In the genomic region with DNA sequence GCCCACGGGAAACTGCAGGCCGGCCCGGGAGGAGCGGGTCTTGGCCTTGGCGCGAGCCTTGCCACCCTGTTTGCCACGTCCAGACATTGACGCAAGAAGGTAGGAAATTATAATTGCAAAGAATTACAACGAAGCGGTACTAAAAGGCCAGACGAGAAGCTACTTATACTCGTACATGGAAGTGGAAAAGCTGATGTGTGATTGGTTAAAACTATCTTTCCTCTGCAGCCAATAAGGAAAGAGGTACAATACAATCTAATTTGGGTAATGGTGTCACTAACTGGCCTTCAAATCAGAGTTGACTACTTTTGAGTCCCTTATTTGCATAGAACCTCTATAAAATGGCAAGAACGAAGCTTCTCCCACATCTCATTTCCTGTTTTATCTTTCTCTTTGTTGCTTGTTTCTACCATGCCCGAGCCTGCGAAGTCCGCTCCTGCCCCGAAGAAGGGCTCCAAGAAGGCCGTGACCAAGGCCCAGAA, we compare ENCODE assay signal across 8 mouse cellular contexts. TPM values are rescaled to one million over a fixed set of nuclear protein-coding genes. Genes with fewer than 3 reads are reported as not detected.
A peak's percentile ranks its signal among the peaks of the same experiment; 100 is the strongest.
DNase-seq lines count a peak whose midpoint lies in the region; ATAC-seq and TF ChIP-seq lines count a peak whose summit lies in the region.

A gene (minus strand): TSS at position 199 of the 482 bp plus-strand sequence.
A gene (plus strand): TSS at position 375 of the 482 bp plus-strand sequence.

- peak within 1 kb of the TSS; percentile 83 for H3K9ac ChIP-seq in intestine, embryonic 14.5 days (ENCODE audit: low read length)

- peak within 1 kb of the TSS; percentile 59 for H3K4me3 ChIP-seq in intestine, embryonic 14.5 days (ENCODE audit: low read depth, low read length)
- H3K4me3 ChIP-seq in small intestine, adult 2 months (ENCODE audit: low read depth, low read length): peak within 1 kb of the TSS; percentile 69

- DNase-seq in urinary bladder, adult 2 months (ENCODE audit: low spot score): peak; percentile 61
- DNase-seq in urinary bladder, postnatal 10 days (ENCODE audit: low spot score): no peak
- DNase-seq in embryo, embryonic 10 days (ENCODE audit: low spot score): peak; percentile 94
- peak; percentile 15 for DNase-seq in gastrocnemius, postnatal 14 days
- peak; percentile 86 for DNase-seq in intestine, embryonic 14.5 days (ENCODE audit: low spot score)
- peak; percentile 76 to 95 for DNase-seq in left cerebral cortex, postnatal 14 days (ENCODE audit: low spot score in 2 of 2)

- intact Hi-C loops in gastrocnemius, postnatal 14 days (cut with DNase I; ENCODE audit: low total_unique reads): no loop called here
- intact Hi-C loops in left cerebral cortex, postnatal 14 days (cut with DNase I): no loop called here

- no peaks in the 10 kb centered on the region for H3K27me3 ChIP-seq in intestine, embryonic 14.5 days (replicated peaks; ENCODE audit: control insufficient read depth, insufficient read depth, low read length)
- no peaks in the 10 kb centered on the region for H3K27me3 ChIP-seq in small intestine, adult 2 months (ENCODE audit: control insufficient read depth, insufficient read depth, low read length)

- peak; percentile 85 for ATAC-seq in intestine, embryonic 14.5 days (replicated peaks; ENCODE audit: low FRiP score, low TSS enrichment, low read depth)
- peak; percentile 72 for ATAC-seq in megakaryocyte progenitor cell, adult 5-6 weeks (replicated peaks; ENCODE audit: poor library complexity)

- TF ChIP-seq CTCF in small intestine, adult 2 months (IDR thresholded peaks at IDR 0.05; ENCODE audit: extremely low read depth, insufficient read length, insufficient replicate concordance, low read depth, low read length): no peak

- H3K4me1 ChIP-seq in intestine, embryonic 14.5 days (replicated peaks; ENCODE audit: control insufficient read depth, insufficient read depth, low read length): 0 out of 2 replicates have a peak, but pooled peaks cover 3% of the 10 kb centered on the region
- H3K4me1 ChIP-seq in small intestine, adult 2 months (ENCODE audit: control insufficient read depth, insufficient read depth, insufficient read length, low read length): no peaks in the 10 kb centered on the region

- peak within 1 kb of the TSS; percentile 79 for H3K4me2 ChIP-seq in intestine, embryonic 14.5 days (ENCODE audit: low read length)

- no peak; the same call in 1 of the 2 replicates for TF ChIP-seq POLR2A in small intestine, adult 2 months (IDR thresholded peaks at IDR 0.05; ENCODE audit: low read depth, low read length)

- H3K36me3 ChIP-seq in intestine, embryonic 14.5 days (ENCODE audit: control insufficient read depth, insufficient read depth, low read length): no peaks in the 10 kb centered on the region
- no peaks in the 10 kb centered on the region for H3K36me3 ChIP-seq in small intestine, adult 2 months (ENCODE audit: control insufficient read depth, insufficient read depth, low read length)

- H3K9me3 ChIP-seq in intestine, embryonic 14.5 days (ENCODE audit: control insufficient read depth, low read length): no peaks in the 10 kb centered on the region

- under 1% methylated on average over 18 of the region's 18 CpGs for WGBS in intestine, embryonic 14.5 days
- 0% methylated on average over 18 of the region's 18 CpGs for WGBS in small intestine, adult 2 months

- peak within 1 kb of the TSS; percentile 98 for H3K27ac ChIP-seq in intestine, embryonic 14.5 days (ENCODE audit: low read depth)
- peak within 1 kb of the TSS; percentile 90 for H3K27ac ChIP-seq in small intestine, adult 2 months (ENCODE audit: insufficient read depth, low read depth, low read length)

RNA-seq across cellular contexts. Expression of the first gene that starts in this region (rescaled TPM):
- 0.15 and 0.53 TPM in 2 replicates for polyA plus RNA-seq in urinary bladder, adult 2 months (2012; rRNA removed)
- total RNA-seq in gastrocnemius, postnatal 14 days (2021): 10 to 100 TPM; 15.2 to 16.6 TPM
- 106 and 114 TPM in 2 replicates for polyA plus RNA-seq in intestine, embryonic 14.5 days (2014; fragmentation: Nextera tagmentation; extraction: Ambion mirVana)
- 10 to 100 TPM in 1 of 2 experiments, 1 to 10 TPM in 1; 8.2 to 10.1 TPM for total RNA-seq in left cerebral cortex, postnatal 14 days (2021)
- 5.3 and 9.4 TPM in 2 replicates for total RNA-seq in megakaryocyte progenitor cell, adult 5-6 weeks (2015)
- total RNA-seq in megakaryocyte progenitor cell, adult 5-6 weeks (2017): 249 and 287 TPM in 2 replicates
- 27.3 and 38.0 TPM in 2 replicates for polyA plus RNA-seq in small intestine, adult 2 months (2012; rRNA removed)

RNA-seq across cellular contexts. Expression of the second gene that starts in this region (rescaled TPM):
- polyA plus RNA-seq in urinary bladder, adult 2 months (2012; rRNA removed): 7.4 and 9.9 TPM in 2 replicates
- 100 to 1,000 TPM; 102 to 113 TPM for total RNA-seq in gastrocnemius, postnatal 14 days (2021)
- 6.1 and 7.6 TPM in 2 replicates for polyA plus RNA-seq in intestine, embryonic 14.5 days (2014; fragmentation: Nextera tagmentation; extraction: Ambion mirVana)
- 10 to 100 TPM; 79.2 to 92.9 TPM for total RNA-seq in left cerebral cortex, postnatal 14 days (2021)
- total RNA-seq in megakaryocyte progenitor cell, adult 5-6 weeks (2015): 285 and 322 TPM in 2 replicates
- 1,174 and 1,244 TPM in 2 replicates for total RNA-seq in megakaryocyte progenitor cell, adult 5-6 weeks (2017)
- polyA plus RNA-seq in small intestine, adult 2 months (2012; rRNA removed): 32.8 and 51.3 TPM in 2 replicates

Comparison
In these comparisons a context has a peak if more than half of its experiments do, and no peak if none do; other contexts are left out.
1. RNA of the first gene that starts in this region (polyA plus RNA-seq): 106 to 114 TPM in intestine, embryonic 14.5 days and 27.3 to 38.0 TPM in small intestine, adult 2 months; 0.15 to 0.53 TPM in urinary bladder, adult 2 months; every median in the first group is over 10 times any median in the second.